Mouse (Mus musculus): Measurements from ENCODE around the gene Zfp354b.

DNA sequence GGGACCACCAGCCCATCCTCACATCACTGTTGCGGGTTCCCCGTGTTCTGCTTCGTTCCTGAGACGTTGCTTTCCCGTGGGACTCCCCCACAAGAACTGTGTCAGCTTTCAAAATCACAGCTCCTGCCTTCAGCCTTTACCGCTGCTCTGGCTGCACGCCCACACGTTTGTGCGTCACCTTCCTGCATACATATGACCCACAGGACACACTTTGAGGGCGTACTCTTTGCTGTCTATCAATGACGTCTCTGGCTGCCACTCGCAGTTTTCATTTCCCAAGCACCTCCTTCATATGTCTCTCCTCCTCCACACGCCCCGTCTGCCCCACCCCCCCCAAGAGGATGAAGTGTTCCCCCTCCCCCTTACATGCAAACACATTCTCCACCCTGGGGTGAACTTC, 20.9 kb upstream of the Zfp354b start:
- TF ChIP-seq CTCF (IDR thresholded peaks at IDR 0.05; ENCODE audit: low read depth) (no peak), EP300 (IDR thresholded peaks at IDR 0.05; ENCODE audit: low read depth) (no peak)
